Mouse (Mus musculus) testis, adult 2 months (tissue): Measurements from ENCODE around the gene Zfp184. TPM values are rescaled to one million over a fixed set of nuclear protein-coding genes. Genes with fewer than 3 reads are reported as not detected.

ENCODE experiments used
- H3K27ac ChIP-seq: fragments of 200-500 bp; 2 replicates; pipeline ENCODE4 v1.5.1; 2012; ENCODE audit warnings: low read depth, low read length; ENCODE audit not compliant: control insufficient read depth, insufficient read depth
- H3K27me3 ChIP-seq: fragments of 200-500 bp; 2 replicates; pipeline ENCODE4 v1.6.1; 2012; ENCODE audit warnings: mild to moderate bottlenecking, low read length, moderate library complexity; ENCODE audit not compliant: control insufficient read depth, insufficient read depth
- H3K36me3 ChIP-seq: fragments of 200-500 bp; 2 replicates; pipeline ENCODE4 v1.6.1; 2012; ENCODE audit warnings: mild to moderate bottlenecking, low read length; ENCODE audit not compliant: control insufficient read depth, insufficient read depth
- H3K4me1 ChIP-seq: fragments of 200-500 bp; 2 replicates; pipeline ENCODE4 v1.6.1; 2012; ENCODE audit warnings: low read length; ENCODE audit not compliant: control insufficient read depth, insufficient read depth
- H3K4me3 ChIP-seq: fragments of 200-500 bp; 2 replicates; pipeline ENCODE4 v1.5.1; 2012; ENCODE audit warnings: low read depth, mild to moderate bottlenecking, low read length, moderate library complexity, mixed read lengths; ENCODE audit not compliant: control insufficient read depth
- CTCF ChIP-seq: fragments of 200-500 bp; IDR thresholded peaks from 2 replicates; pipeline ENCODE4 v1.5.1; 2012; ENCODE audit warnings: low read depth, mild to moderate bottlenecking, inconsistent platforms, low read length, moderate library complexity; ENCODE audit not compliant: control insufficient read depth, insufficient read depth, insufficient replicate concordance
- POLR2A ChIP-seq: fragments of 200-500 bp; IDR thresholded peaks from 2 replicates; pipeline ENCODE4 v1.6.1; 2012; ENCODE audit warnings: low read depth, mild to moderate bottlenecking, inconsistent platforms, low read length, moderate library complexity; ENCODE audit not compliant: control insufficient read depth
- polyA plus RNA-seq: library from polyadenylated mRNA; depleted of rRNA; stranded (reverse); fragments of >200 nt; gene quantifications from 2 replicates; pipeline ENCODE4 v1.2.3, GENCODE M21; 2012; rRNA removed

Gene Zfp184
- polyA plus RNA-seq, 1 experiment, result 2.8 TPM

- H3K4me3 ChIP-seq, result no peak overlapping the region
- no peak overlapping the region for H3K27ac ChIP-seq
- peaks cover 11% of the 10 kb centered on the region for H3K4me1 ChIP-seq
- peaks cover 5% of the 10 kb centered on the region for H3K27me3 ChIP-seq
- no peaks in the 10 kb centered on the region for H3K36me3 ChIP-seq
- TF ChIP-seq POLR2A (no peak), CTCF (no peak)
These were observed 63.0 kb downstream of the Zfp184 start for GRCm38 (mm10) chr13:22007872-22008271.

DNA sequence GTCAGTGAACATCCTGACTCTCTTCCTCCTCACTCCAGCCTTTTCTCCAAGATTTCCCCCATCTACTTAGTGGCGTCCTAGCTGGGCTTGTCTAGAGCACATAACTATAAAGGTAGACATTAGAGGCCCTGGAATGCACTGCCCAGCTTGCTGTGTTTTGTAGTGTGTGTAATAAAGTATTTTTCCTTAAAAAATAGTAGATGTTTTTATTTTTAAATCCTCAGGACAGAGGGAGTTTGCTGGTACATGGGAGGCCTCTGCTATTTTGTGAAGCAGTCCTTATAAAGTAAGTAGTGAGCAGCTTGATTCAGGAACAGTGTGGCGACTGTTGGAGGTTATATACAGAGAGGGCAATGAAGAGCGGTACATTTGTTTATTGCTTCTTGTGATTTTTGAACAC is 63.8 kb downstream of the Zfp184 start:
- no peak for TF ChIP-seq POLR2A
- no peak for TF ChIP-seq CTCF
- H3K4me1 ChIP-seq, result peaks cover 11% of the 10 kb centered on the region
- H3K36me3 ChIP-seq, result no peaks in the 10 kb centered on the region
- H3K27ac ChIP-seq, result no peak overlapping the region
- H3K4me3 ChIP-seq, result no peak overlapping the region
- peaks cover 5% of the 10 kb centered on the region for H3K27me3 ChIP-seq

DNA sequence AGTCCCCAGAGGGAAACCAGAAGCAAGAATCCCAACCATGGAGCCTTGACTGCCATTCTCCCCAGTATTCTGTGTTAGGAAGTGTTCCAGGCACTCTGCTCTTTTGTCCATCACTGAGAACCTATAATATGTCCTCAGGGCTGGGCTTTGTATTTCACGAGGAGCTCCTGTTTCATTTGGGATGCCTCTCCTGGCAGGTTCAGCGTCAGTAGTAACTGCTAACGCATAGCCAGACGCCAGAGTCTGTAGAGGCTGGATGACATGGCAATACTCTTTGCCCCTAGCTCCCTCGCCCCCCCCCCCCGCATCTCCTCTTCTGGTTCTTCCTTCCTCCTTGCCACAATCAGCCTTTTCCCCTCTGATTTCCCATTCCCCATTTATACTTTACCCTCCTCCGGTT is 64.7 kb downstream of the Zfp184 start, which contains the start of gene Prss16:
Gene Prss16 (minus strand): TSS at position 101 of the 400 bp plus-strand sequence.
- H3K27ac ChIP-seq, result no peak within 1 kb of the TSS
- peaks cover 11% of the 10 kb centered on the region for H3K4me1 ChIP-seq
- peaks cover 5% of the 10 kb centered on the region for H3K27me3 ChIP-seq
- H3K4me3 ChIP-seq, result no peak within 1 kb of the TSS
- no peaks in the 10 kb centered on the region for H3K36me3 ChIP-seq
- TF ChIP-seq CTCF (no peak), POLR2A (no peak)

Other genes starting within 250 kb of the Zfp184 start
- 0.35 and 0.38 TPM in 2 replicates for gene Olfr1359, start 247.0 kb upstream of the Zfp184 start, polyA plus RNA-seq
- gene Hist1h2bl, start 229.0 kb upstream of the Zfp184 start, polyA plus RNA-seq, result 3.2 and 3.6 TPM in 2 replicates
- gene Hist1h2ai, start 228.7 kb upstream of the Zfp184 start, polyA plus RNA-seq, result 2.0 and 6.1 TPM in 2 replicates
- gene Hist1h3h, start 227.4 kb upstream of the Zfp184 start, polyA plus RNA-seq, result 14.7 and 20.5 TPM in 2 replicates
- gene Hist1h2bm, start 223.1 kb upstream of the Zfp184 start, polyA plus RNA-seq, result 6.1 and 6.2 TPM in 2 replicates
- 6.1 and 7.6 TPM in 2 replicates for gene Hist1h4j, start 210.0 kb upstream of the Zfp184 start, polyA plus RNA-seq
- 37.3 and 40.8 TPM in 2 replicates for gene Hist1h4k, start 194.6 kb upstream of the Zfp184 start, polyA plus RNA-seq
- gene Hist1h2ak, start 191.3 kb upstream of the Zfp184 start, polyA plus RNA-seq, result 2.4 and 3.9 TPM in 2 replicates
- 2.3 and 3.0 TPM in 2 replicates for gene Hist1h2bn, start 191.0 kb upstream of the Zfp184 start, polyA plus RNA-seq
- gene Hist1h1b, start 164.5 kb upstream of the Zfp184 start, polyA plus RNA-seq, result 0.36 TPM in 1 of 2 replicates, not detected in the other
- 5.8 and 7.4 TPM in 2 replicates for gene Hist1h3i, start 161.7 kb upstream of the Zfp184 start, polyA plus RNA-seq
- gene Hist1h2an, start 157.9 kb upstream of the Zfp184 start, polyA plus RNA-seq, result 1.8 and 2.1 TPM in 2 replicates
- gene Hist1h2bp, start 157.6 kb upstream of the Zfp184 start, polyA plus RNA-seq, result 155 and 156 TPM in 2 replicates
- gene Hist1h2bq, start 134.9 kb upstream of the Zfp184 start, polyA plus RNA-seq, result 28.8 and 32.6 TPM in 2 replicates
- not detected in 2 replicates for gene Hist1h2ao, start 134.6 kb upstream of the Zfp184 start, polyA plus RNA-seq
- not detected in 2 replicates for gene Hist1h4m, start 133.3 kb upstream of the Zfp184 start, polyA plus RNA-seq
- 32.2 and 38.8 TPM in 2 replicates for gene Hist1h4n, start 112.9 kb upstream of the Zfp184 start, polyA plus RNA-seq
- gene Hist1h2ap, start 111.6 kb upstream of the Zfp184 start, polyA plus RNA-seq, result 7.4 and 12.0 TPM in 2 replicates
- 26.8 and 30.6 TPM in 2 replicates for gene Hist1h2br, start 111.4 kb upstream of the Zfp184 start, polyA plus RNA-seq
- gene Pom121l2, start 36.1 kb downstream of the Zfp184 start, polyA plus RNA-seq, result 128 and 157 TPM in 2 replicates
- gene Prss16, start 64.6 kb downstream of the Zfp184 start, polyA plus RNA-seq, result 0.05 and 0.22 TPM in 2 replicates
- gene Hist1h2ah, start 90.5 kb downstream of the Zfp184 start, polyA plus RNA-seq, result 1.8 and 3.7 TPM in 2 replicates
- gene Hist1h2bk, start 90.8 kb downstream of the Zfp184 start, polyA plus RNA-seq, result 10.0 and 11.3 TPM in 2 replicates
- gene Hist1h4i, start 96.3 kb downstream of the Zfp184 start, polyA plus RNA-seq, result 3.7 and 6.6 TPM in 2 replicates
- gene Hist1h2ag, start 97.8 kb downstream of the Zfp184 start, polyA plus RNA-seq, result 4.8 and 6.5 TPM in 2 replicates
- 7.9 and 8.5 TPM in 2 replicates for gene Hist1h2bj, start 98.1 kb downstream of the Zfp184 start, polyA plus RNA-seq
- gene Vmn1r188, start 139.3 kb downstream of the Zfp184 start, polyA plus RNA-seq, result not detected in 2 replicates
- gene Vmn1r189, start 160.7 kb downstream of the Zfp184 start, polyA plus RNA-seq, result not detected in 2 replicates
- gene Vmn1r191, start 238.9 kb downstream of the Zfp184 start, polyA plus RNA-seq, result not detected in 2 replicates
- not detected in 2 replicates for gene Vmn1r192, start 246.0 kb downstream of the Zfp184 start, polyA plus RNA-seq